Mouse (Mus musculus): Measurements from ENCODE around the gene Mta3.

The Mta3 gene

GRCm38 (mm10) chr17:83706116-83706593 is at the start of gene Mta3:
TSS of gene Mta3 (plus strand) at chr17:83706163.
- DNase-seq (ENCODE audit: low spot score), result no peak

GRCm38 (mm10) chr17:83657375-83657774 is 48.6 kb upstream of the Mta3 start:
- DNase-seq (ENCODE audit: low spot score), result no peak

- DNase-seq (ENCODE audit: low spot score), result no peak
Measured at GRCm38 (mm10) chr17:83658943-83659342, 47.0 kb upstream of the Mta3 start.

GRCm38 (mm10) chr17:83664761-83665160 is 41.2 kb upstream of the Mta3 start:
- no peak for DNase-seq (ENCODE audit: low spot score)

- peak; percentile 74 for DNase-seq (ENCODE audit: low spot score)
Measured at GRCm38 (mm10) chr17:83666597-83667287, 39.2 kb upstream of the Mta3 start.

- DNase-seq (ENCODE audit: low spot score), result no peak
Measured at GRCm38 (mm10) chr17:83667934-83668690, 37.9 kb upstream of the Mta3 start.

- no peak for DNase-seq (ENCODE audit: low spot score)
Measured at GRCm38 (mm10) chr17:83672685-83673084, 33.3 kb upstream of the Mta3 start.

- DNase-seq (ENCODE audit: low spot score), result no peak
Measured at GRCm38 (mm10) chr17:83677370-83677769, 28.6 kb upstream of the Mta3 start.

GRCm38 (mm10) chr17:83681977-83682376 is 24.0 kb upstream of the Mta3 start:
- DNase-seq (ENCODE audit: low spot score), result no peak

GRCm38 (mm10) chr17:83684475-83684874 is 21.5 kb upstream of the Mta3 start:
- DNase-seq (ENCODE audit: low spot score), result no peak

GRCm38 (mm10) chr17:83690418-83690817 is 15.5 kb upstream of the Mta3 start:
- DNase-seq (ENCODE audit: low spot score), result peak; percentile 21

- no peak for DNase-seq (ENCODE audit: low spot score)
Measured at GRCm38 (mm10) chr17:83691379-83691778, 14.6 kb upstream of the Mta3 start.

GRCm38 (mm10) chr17:83693941-83694340 is 12.0 kb upstream of the Mta3 start:
- no peak for DNase-seq (ENCODE audit: low spot score)

GRCm38 (mm10) chr17:83695785-83696184 is 10.2 kb upstream of the Mta3 start:
- no peak for DNase-seq (ENCODE audit: low spot score)

GRCm38 (mm10) chr17:83699062-83699724 is 6.8 kb upstream of the Mta3 start:
- DNase-seq (ENCODE audit: low spot score), result no peak

GRCm38 (mm10) chr17:83700125-83700524 is 5.8 kb upstream of the Mta3 start:
- DNase-seq (ENCODE audit: low spot score), result no peak

GRCm38 (mm10) chr17:83704469-83704868 is 1.5 kb upstream of the Mta3 start:
- DNase-seq (ENCODE audit: low spot score), result no peak

- peak; percentile 68 for DNase-seq (ENCODE audit: low spot score)
Measured at GRCm38 (mm10) chr17:83705352-83706115, 429 bp upstream of the Mta3 start.

- DNase-seq (ENCODE audit: low spot score), result peak; percentile 38
Measured at GRCm38 (mm10) chr17:83706594-83707126, 697 bp downstream of the Mta3 start.

- no peak for DNase-seq (ENCODE audit: low spot score)
Measured at GRCm38 (mm10) chr17:83707372-83707771, 1.4 kb downstream of the Mta3 start.

- DNase-seq (ENCODE audit: low spot score), result no peak
Measured at GRCm38 (mm10) chr17:83707846-83708245, 1.9 kb downstream of the Mta3 start.

GRCm38 (mm10) chr17:83708256-83708655 is 2.3 kb downstream of the Mta3 start:
- DNase-seq (ENCODE audit: low spot score), result no peak
